Mouse (Mus musculus): Measurements from ENCODE around the gene Mn1. TPM values are rescaled to one million over a fixed set of nuclear protein-coding genes. Genes with fewer than 3 reads are reported as not detected.
A peak's percentile ranks its signal among the peaks of the same experiment; 100 is the strongest.

Gene Mn1
- polyA plus RNA-seq, 1 experiment from 2014 or later = 11.9 TPM

- Histone ChIP-seq H3K27me3 (replicated peaks) (no peaks in the 10 kb centered on the region), H3K9ac (no peak overlapping the region), H3K9me3 (no peaks in the 10 kb centered on the region), H3K4me2 (no peak overlapping the region), H3K27ac (no peak overlapping the region), H3K36me3 (no peaks in the 10 kb centered on the region), H3K4me3 (replicated peaks) (no peak overlapping the region), H3K4me1 (no peaks in the 10 kb centered on the region)
- ATAC-seq (ENCODE audit: insufficient read depth, low FRiP score, low read depth) = no peak
- WGBS = 71% methylated on average over 9 of the region's 9 CpGs
These were observed 49.3 kb downstream of the Mn1 start for GRCm38 (mm10) chr5:111466429-111466828.

- no peak for ATAC-seq (ENCODE audit: insufficient read depth, low FRiP score, low read depth)
- H3K4me2 ChIP-seq = no peak overlapping the region
- no peak overlapping the region for H3K27ac ChIP-seq
- no peaks in the 10 kb centered on the region for H3K27me3 ChIP-seq (replicated peaks)
- no peaks in the 10 kb centered on the region for H3K4me1 ChIP-seq
- WGBS = 55% methylated on average over 5 of the region's 5 CpGs
- no peaks in the 10 kb centered on the region for H3K36me3 ChIP-seq
- H3K9ac ChIP-seq = no peak overlapping the region
- no peaks in the 10 kb centered on the region for H3K9me3 ChIP-seq
- H3K4me3 ChIP-seq (replicated peaks) = no peak overlapping the region
These were observed 50.5 kb downstream of the Mn1 start for GRCm38 (mm10) chr5:111467699-111468098.

GRCm38 (mm10) chr5:111469195-111469882 lies 52.2 kb downstream of the Mn1 start:
- no peak overlapping the region for H3K4me2 ChIP-seq
- H3K36me3 ChIP-seq = no peaks in the 10 kb centered on the region
- ATAC-seq (ENCODE audit: insufficient read depth, low FRiP score, low read depth) = peak; percentile 37; the same call in 1 of the 2 replicates
- no peaks in the 10 kb centered on the region for H3K27me3 ChIP-seq (replicated peaks)
- no peaks in the 10 kb centered on the region for H3K4me1 ChIP-seq
- H3K9me3 ChIP-seq = no peaks in the 10 kb centered on the region
- H3K4me3 ChIP-seq (replicated peaks) = no peak overlapping the region
- H3K9ac ChIP-seq = no peak overlapping the region
- H3K27ac ChIP-seq = no peak overlapping the region
- 53% methylated on average over 7 of the region's 7 CpGs for WGBS

- 84% methylated on average over 4 of the region's 4 CpGs for WGBS
These were observed 53.7 kb downstream of the Mn1 start for GRCm38 (mm10) chr5:111470875-111471274.

GRCm38 (mm10) chr5:111473425-111473824 lies 56.3 kb downstream of the Mn1 start:
- Histone ChIP-seq H3K36me3 (no peaks in the 10 kb centered on the region), H3K27me3 (replicated peaks) (no peaks in the 10 kb centered on the region), H3K4me1 (no peaks in the 10 kb centered on the region), H3K4me2 (no peak overlapping the region), H3K4me3 (replicated peaks) (no peak overlapping the region), H3K9me3 (no peaks in the 10 kb centered on the region), H3K27ac (no peak overlapping the region), H3K9ac (no peak overlapping the region)
- no peak for ATAC-seq (ENCODE audit: insufficient read depth, low FRiP score, low read depth)
- 71% methylated on average over 11 of the region's 11 CpGs for WGBS

More at GRCm38 (mm10) chr5:111470875-111471274, 53.7 kb downstream of the Mn1 start:
- H3K27me3 ChIP-seq (replicated peaks) = no peaks in the 10 kb centered on the region
- H3K9ac ChIP-seq = no peak overlapping the region
- no peaks in the 10 kb centered on the region for H3K9me3 ChIP-seq
- peak; percentile 36; the same call in 1 of the 2 replicates for ATAC-seq (ENCODE audit: insufficient read depth, low FRiP score, low read depth)
- no peak overlapping the region for H3K4me3 ChIP-seq (replicated peaks)
- no peak overlapping the region for H3K4me2 ChIP-seq
- H3K36me3 ChIP-seq = no peaks in the 10 kb centered on the region
- no peaks in the 10 kb centered on the region for H3K4me1 ChIP-seq
- no peak overlapping the region for H3K27ac ChIP-seq

GRCm38 (mm10) chr5:111475721-111476120 lies 58.6 kb downstream of the Mn1 start:
- Histone ChIP-seq H3K4me3 (replicated peaks) (no peak overlapping the region), H3K9me3 (no peaks in the 10 kb centered on the region), H3K27ac (no peak overlapping the region), H3K4me2 (no peak overlapping the region), H3K36me3 (no peaks in the 10 kb centered on the region), H3K4me1 (no peaks in the 10 kb centered on the region), H3K27me3 (replicated peaks) (no peaks in the 10 kb centered on the region), H3K9ac (no peak overlapping the region)
- ATAC-seq (ENCODE audit: insufficient read depth, low FRiP score, low read depth) = no peak
- 84% methylated on average over 5 of the region's 5 CpGs for WGBS

GRCm38 (mm10) chr5:111476141-111476540 lies 59.0 kb downstream of the Mn1 start:
- no peak for ATAC-seq (ENCODE audit: insufficient read depth, low FRiP score, low read depth)
- no peaks in the 10 kb centered on the region for H3K36me3 ChIP-seq
- WGBS = 83% methylated on average over 6 of the region's 6 CpGs

GRCm38 (mm10) chr5:111485907-111486306 lies 68.7 kb downstream of the Mn1 start:
- no peaks in the 10 kb centered on the region for H3K36me3 ChIP-seq
- H3K9me3 ChIP-seq = no peaks in the 10 kb centered on the region
- no peak overlapping the region for H3K9ac ChIP-seq
- no peak overlapping the region for H3K4me3 ChIP-seq (replicated peaks)
- H3K4me2 ChIP-seq = no peak overlapping the region
- no peak for ATAC-seq (ENCODE audit: insufficient read depth, low FRiP score, low read depth)
- no peaks in the 10 kb centered on the region for H3K4me1 ChIP-seq
- no peaks in the 10 kb centered on the region for H3K27me3 ChIP-seq (replicated peaks)
- no peak overlapping the region for H3K27ac ChIP-seq
- 79% methylated on average over 4 of the region's 4 CpGs for WGBS

More at GRCm38 (mm10) chr5:111476141-111476540, 59.0 kb downstream of the Mn1 start:
- Histone ChIP-seq H3K4me3 (replicated peaks) (no peak overlapping the region), H3K27ac (no peak overlapping the region), H3K9me3 (no peaks in the 10 kb centered on the region), H3K27me3 (replicated peaks) (no peaks in the 10 kb centered on the region), H3K4me1 (no peaks in the 10 kb centered on the region), H3K9ac (no peak overlapping the region), H3K4me2 (no peak overlapping the region)

- Histone ChIP-seq H3K4me1 (no peaks in the 10 kb centered on the region), H3K9me3 (no peaks in the 10 kb centered on the region), H3K36me3 (no peaks in the 10 kb centered on the region), H3K9ac (no peak overlapping the region), H3K27ac (no peak overlapping the region), H3K27me3 (replicated peaks) (no peaks in the 10 kb centered on the region), H3K4me2 (no peak overlapping the region), H3K4me3 (replicated peaks) (no peak overlapping the region)
- no peak for ATAC-seq (ENCODE audit: insufficient read depth, low FRiP score, low read depth)
- 55% methylated on average over 7 of the region's 7 CpGs for WGBS
These were observed 72.0 kb downstream of the Mn1 start for GRCm38 (mm10) chr5:111489022-111489616.

- 65% methylated on average over 4 of the region's 4 CpGs for WGBS
- Histone ChIP-seq H3K27ac (no peak overlapping the region), H3K27me3 (replicated peaks) (no peaks in the 10 kb centered on the region), H3K9me3 (no peaks in the 10 kb centered on the region), H3K4me1 (no peaks in the 10 kb centered on the region), H3K9ac (no peak overlapping the region), H3K36me3 (no peaks in the 10 kb centered on the region), H3K4me2 (no peak overlapping the region), H3K4me3 (replicated peaks) (no peak overlapping the region)
- ATAC-seq (ENCODE audit: insufficient read depth, low FRiP score, low read depth) = no peak
These were observed 73.4 kb downstream of the Mn1 start for GRCm38 (mm10) chr5:111490599-111490998.

GRCm38 (mm10) chr5:111491485-111491884 lies 74.3 kb downstream of the Mn1 start:
- H3K4me2 ChIP-seq = no peak overlapping the region
- H3K9ac ChIP-seq = no peak overlapping the region
- ATAC-seq (ENCODE audit: insufficient read depth, low FRiP score, low read depth) = no peak
- no peaks in the 10 kb centered on the region for H3K9me3 ChIP-seq
- H3K27me3 ChIP-seq (replicated peaks) = no peaks in the 10 kb centered on the region
- 64% methylated on average over 1 of the region's 1 CpGs for WGBS
- H3K27ac ChIP-seq = no peak overlapping the region
- H3K4me3 ChIP-seq (replicated peaks) = no peak overlapping the region
- no peaks in the 10 kb centered on the region for H3K4me1 ChIP-seq
- H3K36me3 ChIP-seq = no peaks in the 10 kb centered on the region

- Histone ChIP-seq H3K4me1 (no peaks in the 10 kb centered on the region), H3K36me3 (no peaks in the 10 kb centered on the region), H3K27me3 (replicated peaks) (no peaks in the 10 kb centered on the region), H3K4me3 (replicated peaks) (no peak overlapping the region), H3K27ac (no peak overlapping the region), H3K4me2 (no peak overlapping the region), H3K9me3 (no peaks in the 10 kb centered on the region), H3K9ac (no peak overlapping the region)
- ATAC-seq (ENCODE audit: insufficient read depth, low FRiP score, low read depth) = no peak
- 65% methylated on average over 3 of the region's 3 CpGs for WGBS
These were observed 82.9 kb downstream of the Mn1 start for GRCm38 (mm10) chr5:111500036-111500435.

Data from stomach, embryonic 15.5 days (tissue).